Mouse (Mus musculus): ENCODE results near the gene Rasgef1b.

The Rasgef1b gene

DNA sequence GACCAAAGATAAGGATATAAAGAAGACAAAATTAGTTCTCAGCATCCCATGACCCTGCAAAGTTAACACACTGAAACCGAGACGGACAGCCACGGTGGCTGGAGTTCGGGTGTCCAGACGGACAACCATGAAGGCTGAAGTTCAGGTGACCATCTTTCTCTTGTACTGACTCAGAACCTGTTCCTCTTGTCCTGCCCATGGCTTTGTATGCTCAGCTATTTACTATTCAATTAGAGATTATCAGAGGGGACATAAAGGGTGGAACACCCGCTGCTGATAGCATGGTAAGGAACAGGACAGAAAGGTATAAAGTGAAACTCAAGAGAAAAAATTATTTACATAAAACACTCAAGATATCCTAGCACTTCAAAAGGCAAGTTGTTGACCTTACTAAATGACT lies 390.0 kb downstream of the Rasgef1b start:
- DNase-seq (ENCODE audit: low read depth, low spot score), result no peak
- Histone ChIP-seq H3K36me3 (ENCODE audit: control insufficient read depth, insufficient read depth, low read length, poor library complexity, severe bottlenecking) (no peaks in the 10 kb centered on the region), H3K27me3 (ENCODE audit: control insufficient read depth, insufficient read depth, low read length, poor library complexity, severe bottlenecking) (no peaks in the 10 kb centered on the region)

DNA sequence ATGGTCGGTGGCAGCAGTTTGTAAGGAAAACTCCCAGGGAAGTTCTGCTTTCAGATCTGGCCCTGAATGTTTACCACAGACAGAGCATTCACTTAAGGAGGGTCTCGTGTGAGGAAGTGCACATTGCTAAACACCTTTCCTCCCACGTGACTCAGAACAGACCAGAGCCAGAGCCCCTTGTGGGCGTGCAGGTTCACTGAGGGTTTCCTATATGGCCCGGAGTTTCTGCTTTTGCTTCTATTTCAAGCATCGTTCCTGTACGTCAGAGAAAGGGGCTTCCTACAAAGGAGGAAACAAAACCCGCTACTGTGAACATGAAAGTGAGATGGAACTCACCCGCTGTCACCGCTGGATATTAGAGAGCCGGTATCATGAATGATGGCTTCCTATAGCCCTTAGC lies 392.4 kb downstream of the Rasgef1b start:
- H3K36me3 ChIP-seq (ENCODE audit: control insufficient read depth, insufficient read depth, low read length, poor library complexity, severe bottlenecking), result no peaks in the 10 kb centered on the region
- peak; percentile 97 for DNase-seq (ENCODE audit: low read depth, low spot score)

DNA sequence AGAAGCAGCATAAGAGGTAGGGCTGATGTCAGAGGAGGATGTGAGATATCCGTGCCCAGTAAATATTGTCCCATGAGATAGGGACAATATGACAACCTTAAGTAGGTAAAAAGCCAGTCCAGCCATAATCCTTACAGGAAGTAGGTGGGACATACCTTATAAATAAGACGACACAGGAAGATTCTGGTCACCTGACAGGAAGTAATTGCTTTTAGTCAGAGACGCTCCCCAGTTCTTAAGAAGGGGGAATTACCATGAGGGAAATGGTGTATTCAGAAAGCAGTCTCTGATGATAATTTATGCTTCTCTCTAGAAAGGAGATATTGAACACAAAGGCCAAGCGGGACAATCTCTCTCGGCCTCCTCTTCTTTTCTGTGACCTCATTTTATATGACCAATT lies 394.8 kb downstream of the Rasgef1b start:
- DNase-seq (ENCODE audit: low read depth, low spot score), result peak; percentile 84

More for the DNA sequence above, 392.4 kb downstream of the Rasgef1b start:
- no peaks in the 10 kb centered on the region for H3K27me3 ChIP-seq (ENCODE audit: control insufficient read depth, insufficient read depth, low read length, poor library complexity, severe bottlenecking)

DNA sequence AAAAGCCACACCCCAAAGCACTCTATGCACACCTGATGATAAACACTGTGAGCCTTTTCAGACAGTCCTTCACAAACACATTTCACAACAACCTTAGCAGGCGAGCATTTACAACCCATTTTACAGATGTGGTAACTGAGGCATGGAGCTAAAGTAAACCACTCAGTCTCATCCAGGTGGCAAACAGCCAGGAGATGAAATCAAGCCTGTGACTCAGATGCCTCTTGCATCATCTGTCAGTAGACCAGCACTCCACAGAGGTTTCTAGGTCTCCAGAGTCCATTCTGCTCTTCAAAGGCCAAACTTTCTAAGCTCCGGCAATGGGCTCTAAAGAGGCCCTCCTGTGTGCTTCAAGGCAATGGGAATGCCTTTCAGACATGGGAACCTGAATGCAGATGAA lies 396.8 kb downstream of the Rasgef1b start:
- DNase-seq (ENCODE audit: low read depth, low spot score), result no peak
- no peaks in the 10 kb centered on the region for H3K27me3 ChIP-seq (ENCODE audit: control insufficient read depth, insufficient read depth, low read length, poor library complexity, severe bottlenecking)
- no peaks in the 10 kb centered on the region for H3K36me3 ChIP-seq (ENCODE audit: control insufficient read depth, insufficient read depth, low read length, poor library complexity, severe bottlenecking)

More for the DNA sequence above, 394.8 kb downstream of the Rasgef1b start:
- Histone ChIP-seq H3K27me3 (ENCODE audit: control insufficient read depth, insufficient read depth, low read length, poor library complexity, severe bottlenecking) (no peaks in the 10 kb centered on the region), H3K36me3 (ENCODE audit: control insufficient read depth, insufficient read depth, low read length, poor library complexity, severe bottlenecking) (no peaks in the 10 kb centered on the region)

DNA sequence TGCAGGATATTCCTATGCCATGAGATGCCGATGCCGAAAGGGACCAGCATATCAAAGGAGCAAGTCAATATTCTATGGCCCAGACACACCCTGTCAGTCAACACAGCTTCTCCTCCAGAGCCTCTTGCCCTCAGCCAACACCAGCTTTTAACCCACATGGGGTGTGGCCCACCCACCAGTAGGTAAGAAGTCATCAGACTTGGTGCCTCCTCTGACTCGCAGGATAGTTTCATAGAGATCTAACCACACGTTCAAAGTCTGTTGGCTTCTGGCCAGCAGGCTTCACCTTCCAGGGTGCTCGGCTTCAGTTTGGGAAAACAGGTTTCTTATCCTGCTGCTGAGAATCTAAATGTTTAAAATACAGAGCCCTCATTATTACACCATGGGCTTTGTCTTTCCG lies 399.8 kb downstream of the Rasgef1b start:
- no peak for DNase-seq (ENCODE audit: low read depth, low spot score)
- no peaks in the 10 kb centered on the region for H3K27me3 ChIP-seq (ENCODE audit: control insufficient read depth, insufficient read depth, low read length, poor library complexity, severe bottlenecking)
- no peaks in the 10 kb centered on the region for H3K36me3 ChIP-seq (ENCODE audit: control insufficient read depth, insufficient read depth, low read length, poor library complexity, severe bottlenecking)

DNA sequence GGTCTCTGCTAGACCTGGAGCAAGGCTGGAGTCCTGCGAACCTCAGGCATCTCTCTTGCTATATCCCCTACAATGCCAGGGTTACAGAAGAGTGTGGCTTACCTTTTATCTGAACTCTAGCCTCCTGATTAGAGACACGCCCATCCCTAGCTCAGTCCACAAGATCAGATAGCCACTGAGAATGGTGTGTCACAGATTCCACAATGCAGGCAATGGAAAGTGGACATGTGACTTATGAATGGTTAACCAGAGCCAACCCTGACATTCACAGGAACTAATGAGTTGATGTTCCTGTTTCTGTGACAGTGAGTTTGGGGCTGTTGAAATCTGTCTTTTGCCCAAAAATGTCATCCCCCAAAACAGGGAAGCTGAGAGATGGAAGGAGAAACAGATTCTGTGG lies 401.8 kb downstream of the Rasgef1b start:
- Histone ChIP-seq H3K27me3 (ENCODE audit: control insufficient read depth, insufficient read depth, low read length, poor library complexity, severe bottlenecking) (no peaks in the 10 kb centered on the region), H3K36me3 (ENCODE audit: control insufficient read depth, insufficient read depth, low read length, poor library complexity, severe bottlenecking) (no peaks in the 10 kb centered on the region)
- DNase-seq (ENCODE audit: low read depth, low spot score), result peak; percentile 63

DNA sequence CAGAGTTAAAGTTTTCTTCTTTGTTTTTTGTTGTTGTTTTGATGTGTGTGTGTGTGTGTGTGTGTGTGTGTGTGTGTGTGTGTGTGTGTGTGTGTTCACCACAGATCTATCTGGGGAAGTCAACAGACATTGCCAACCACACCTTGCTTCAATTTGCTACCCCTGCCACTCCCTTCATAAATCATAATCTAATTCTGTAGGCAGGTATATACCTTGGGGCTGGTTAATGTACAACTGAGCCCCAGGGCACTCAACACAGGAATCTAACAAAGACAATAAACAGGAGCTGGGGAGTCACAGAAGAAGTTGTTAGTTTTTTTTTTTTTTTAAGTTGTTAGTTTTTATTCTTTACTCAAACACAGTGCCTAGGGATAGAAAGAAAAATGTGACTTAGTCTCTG lies 403.6 kb downstream of the Rasgef1b start:
- H3K27me3 ChIP-seq (ENCODE audit: control insufficient read depth, insufficient read depth, low read length, poor library complexity, severe bottlenecking), result no peaks in the 10 kb centered on the region
- H3K36me3 ChIP-seq (ENCODE audit: control insufficient read depth, insufficient read depth, low read length, poor library complexity, severe bottlenecking), result no peaks in the 10 kb centered on the region
- no peak for DNase-seq (ENCODE audit: low read depth, low spot score)

DNA sequence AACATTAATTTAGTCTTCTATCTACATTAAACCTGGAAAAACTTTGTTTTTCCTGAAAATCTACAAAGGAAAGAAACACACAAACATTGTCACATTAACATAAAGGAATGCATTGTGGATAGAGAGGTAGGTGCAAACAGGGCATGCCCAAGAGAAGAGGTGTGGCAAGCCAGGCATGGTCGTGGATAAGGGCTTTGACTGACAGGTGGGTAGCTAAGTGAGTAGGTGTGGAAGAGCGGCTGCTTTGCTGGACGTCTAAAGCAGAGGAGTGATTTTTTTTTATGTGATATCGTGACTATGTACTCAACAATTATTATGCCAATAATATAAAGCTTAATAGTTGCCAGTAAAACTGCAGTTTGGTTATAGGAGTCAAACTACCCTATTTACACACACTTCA lies 408.1 kb downstream of the Rasgef1b start:
- Histone ChIP-seq H3K27me3 (ENCODE audit: control insufficient read depth, insufficient read depth, low read length, poor library complexity, severe bottlenecking) (no peaks in the 10 kb centered on the region), H3K36me3 (ENCODE audit: control insufficient read depth, insufficient read depth, low read length, poor library complexity, severe bottlenecking) (no peaks in the 10 kb centered on the region)

DNA sequence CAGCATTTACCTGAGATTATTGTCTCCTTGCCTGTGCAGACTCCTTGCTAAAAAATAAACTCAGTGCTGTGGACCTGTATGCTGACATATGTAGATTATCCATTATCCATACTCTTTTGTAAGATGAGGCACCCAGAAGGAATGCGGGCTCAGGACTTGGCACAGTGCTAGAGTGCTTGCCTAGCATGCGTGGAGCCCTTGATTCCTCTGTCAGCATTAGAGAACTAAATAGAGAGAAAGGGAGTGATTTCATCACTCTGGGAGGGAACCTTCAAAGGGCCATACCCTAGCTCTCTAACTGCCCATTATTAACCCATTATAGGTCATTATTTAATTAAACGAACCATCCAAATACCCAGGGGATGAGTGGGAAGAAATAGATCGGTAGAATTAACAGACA lies 430.9 kb downstream of the Rasgef1b start:
- Histone ChIP-seq H3K27me3 (ENCODE audit: control insufficient read depth, insufficient read depth, low read length, poor library complexity, severe bottlenecking) (no peaks in the 10 kb centered on the region), H3K36me3 (ENCODE audit: control insufficient read depth, insufficient read depth, low read length, poor library complexity, severe bottlenecking) (no peaks in the 10 kb centered on the region)
- DNase-seq (ENCODE audit: low read depth, low spot score), result no peak

More for the DNA sequence above, 408.1 kb downstream of the Rasgef1b start:
- DNase-seq (ENCODE audit: low read depth, low spot score), result no peak

DNA sequence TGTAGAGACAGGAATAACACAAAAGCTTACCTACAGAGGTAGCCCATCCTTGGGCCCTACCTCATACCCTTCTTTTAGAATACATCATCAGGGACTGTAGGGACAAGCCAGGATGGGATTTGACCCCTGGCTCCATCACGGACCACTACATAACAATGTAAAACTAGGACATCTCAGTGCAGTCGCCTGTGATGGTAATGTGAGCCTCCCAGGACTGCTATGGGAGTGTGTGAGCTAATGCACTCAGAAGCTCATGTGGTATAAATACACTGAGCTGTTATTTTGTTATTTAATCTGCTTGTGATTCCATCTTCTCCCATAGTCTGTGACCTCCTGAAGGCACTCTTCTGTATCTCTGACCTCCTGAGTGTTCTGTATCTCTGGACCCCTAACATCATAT lies 432.5 kb downstream of the Rasgef1b start:
- no peaks in the 10 kb centered on the region for H3K27me3 ChIP-seq (ENCODE audit: control insufficient read depth, insufficient read depth, low read length, poor library complexity, severe bottlenecking)
- no peak for DNase-seq (ENCODE audit: low read depth, low spot score)
- no peaks in the 10 kb centered on the region for H3K36me3 ChIP-seq (ENCODE audit: control insufficient read depth, insufficient read depth, low read length, poor library complexity, severe bottlenecking)

DNA sequence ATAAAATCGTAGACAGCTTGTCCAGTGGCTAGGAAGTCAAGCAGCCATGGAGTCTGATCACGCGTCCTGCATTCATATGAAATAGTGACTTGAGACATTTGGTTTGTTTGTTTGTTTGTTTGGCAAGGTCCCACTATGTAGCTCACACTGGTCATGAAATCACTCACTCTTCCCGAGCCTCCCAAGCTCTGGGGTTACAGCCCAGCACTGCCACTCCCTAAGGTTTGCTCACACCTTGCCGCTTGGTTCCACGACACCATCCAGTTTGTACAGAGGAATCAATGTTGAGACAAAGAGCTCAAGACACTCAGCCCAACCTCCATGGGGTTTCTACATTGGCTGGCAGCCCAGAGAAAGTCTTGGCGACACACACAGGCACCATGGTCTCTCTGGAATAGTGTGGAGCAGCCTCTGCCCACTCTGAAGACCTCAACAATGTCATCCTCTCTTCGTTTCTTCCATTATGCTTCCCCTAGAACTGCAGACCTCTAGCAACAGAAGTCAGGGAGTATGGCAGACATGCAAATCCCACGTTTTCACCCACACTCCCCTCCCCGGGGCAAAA lies 436.5 kb downstream of the Rasgef1b start:
- no peak for DNase-seq (ENCODE audit: low read depth, low spot score)
- Histone ChIP-seq H3K27me3 (ENCODE audit: control insufficient read depth, insufficient read depth, low read length, poor library complexity, severe bottlenecking) (no peaks in the 10 kb centered on the region), H3K36me3 (ENCODE audit: control insufficient read depth, insufficient read depth, low read length, poor library complexity, severe bottlenecking) (no peaks in the 10 kb centered on the region)

DNA sequence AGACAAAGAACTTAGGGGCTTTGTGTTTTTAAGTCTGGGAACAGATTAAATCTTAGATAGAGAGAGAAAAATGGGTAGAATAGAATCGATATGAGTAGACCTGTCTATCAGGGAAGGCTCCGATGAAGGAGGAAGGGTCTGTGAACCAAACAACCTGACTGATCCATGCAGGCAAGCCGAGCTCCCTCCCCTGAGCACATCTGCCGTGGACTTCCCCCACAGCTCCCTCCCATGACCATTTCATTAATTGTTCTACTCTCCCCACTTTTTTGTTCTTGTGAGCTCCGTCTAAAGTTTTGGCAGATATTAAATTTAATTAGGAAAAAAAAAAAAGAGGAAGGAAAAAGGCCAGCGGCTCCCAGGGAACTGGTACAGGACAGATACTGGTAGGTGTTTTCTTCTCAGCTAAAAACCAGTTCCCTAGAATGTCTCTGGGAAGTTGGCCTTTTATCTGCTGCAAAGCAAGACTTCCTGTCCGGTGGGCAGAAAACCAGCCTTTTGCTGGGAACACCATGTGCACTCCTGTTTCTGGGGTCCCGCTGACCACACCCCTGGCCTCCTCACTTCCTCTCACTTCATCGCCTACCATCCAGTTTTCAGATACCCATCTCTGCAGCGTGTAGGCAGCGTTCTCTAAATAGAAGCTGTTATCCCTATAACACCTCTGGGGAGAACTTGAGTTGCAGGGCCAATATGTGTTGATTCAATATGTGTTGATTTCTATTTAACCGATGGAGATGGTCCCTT lies 437.6 kb downstream of the Rasgef1b start:
- Histone ChIP-seq H3K36me3 (ENCODE audit: control insufficient read depth, insufficient read depth, low read length, poor library complexity, severe bottlenecking) (no peaks in the 10 kb centered on the region), H3K27me3 (ENCODE audit: control insufficient read depth, insufficient read depth, low read length, poor library complexity, severe bottlenecking) (no peaks in the 10 kb centered on the region)
- DNase-seq (ENCODE audit: low read depth, low spot score), result no peak

DNA sequence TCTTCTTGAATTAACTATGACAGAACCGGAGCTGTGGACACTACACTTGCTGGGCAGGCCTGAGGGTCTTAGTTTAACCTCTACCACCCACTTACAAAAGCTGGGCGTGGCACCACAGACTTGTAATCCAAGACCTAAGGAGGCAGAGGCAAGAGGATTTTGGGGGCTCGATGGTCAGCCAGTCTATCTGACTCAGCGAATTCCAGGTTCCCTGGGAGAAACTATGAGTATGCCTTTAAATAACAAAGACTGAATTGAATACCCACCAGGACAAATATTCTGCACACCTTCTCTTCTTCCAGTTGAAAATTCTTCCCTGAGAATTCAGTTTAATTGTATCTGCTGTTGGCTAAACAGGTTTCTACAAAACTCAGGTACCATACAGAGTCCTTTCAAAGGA lies 440.6 kb downstream of the Rasgef1b start:
- no peak for DNase-seq (ENCODE audit: low read depth, low spot score)
- Histone ChIP-seq H3K36me3 (ENCODE audit: control insufficient read depth, insufficient read depth, low read length, poor library complexity, severe bottlenecking) (no peaks in the 10 kb centered on the region), H3K27me3 (ENCODE audit: control insufficient read depth, insufficient read depth, low read length, poor library complexity, severe bottlenecking) (no peaks in the 10 kb centered on the region; the same call in 1 of the 2 replicates)

DNA sequence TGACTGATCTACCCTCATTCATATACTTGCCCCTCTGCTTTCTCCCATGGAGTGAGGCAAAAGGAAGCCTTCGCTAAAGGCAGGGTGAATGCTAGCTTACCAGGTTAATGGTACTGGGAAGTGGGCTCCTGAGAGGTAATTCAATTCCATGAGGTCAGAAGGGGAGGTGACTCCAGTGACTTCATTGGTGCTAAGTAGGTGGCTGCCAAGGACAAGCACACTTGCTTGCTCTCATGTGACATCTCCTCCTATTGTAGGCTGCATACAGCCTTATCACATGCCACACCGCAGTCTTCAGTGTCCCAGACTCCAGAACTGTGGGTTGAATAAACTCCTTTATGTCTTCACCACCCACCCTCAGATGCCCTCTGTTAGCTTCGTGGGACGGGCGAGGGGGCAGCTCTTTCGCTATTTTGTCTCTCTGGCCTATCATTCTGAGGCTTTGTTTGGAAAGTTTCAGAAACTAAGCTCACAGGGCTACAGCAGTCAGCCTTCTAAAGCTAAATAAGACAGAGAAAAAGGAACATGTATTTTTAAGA lies 441.1 kb downstream of the Rasgef1b start:
- Histone ChIP-seq H3K36me3 (ENCODE audit: control insufficient read depth, insufficient read depth, low read length, poor library complexity, severe bottlenecking) (no peaks in the 10 kb centered on the region), H3K27me3 (ENCODE audit: control insufficient read depth, insufficient read depth, low read length, poor library complexity, severe bottlenecking) (no peaks in the 10 kb centered on the region; the same call in 1 of the 2 replicates)
- DNase-seq (ENCODE audit: low read depth, low spot score), result no peak

DNA sequence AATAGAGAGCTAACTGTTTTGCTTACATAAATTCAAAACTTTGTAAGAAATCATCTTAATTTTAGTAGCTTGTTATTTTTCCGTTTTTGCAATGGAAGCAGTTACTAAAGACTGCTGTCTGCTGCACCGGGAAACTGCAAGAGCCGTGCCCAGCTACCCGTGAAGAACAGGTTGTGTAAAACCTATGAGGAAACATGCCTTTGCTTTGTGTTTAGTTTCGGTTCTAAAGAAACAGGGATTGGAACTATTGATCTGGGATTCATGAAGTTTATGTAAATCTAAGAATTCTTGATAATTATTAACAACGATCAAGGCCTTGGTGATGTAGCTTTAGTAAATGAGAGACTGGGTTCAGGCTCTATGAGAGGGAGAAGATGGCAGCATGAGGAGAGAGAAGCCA lies 442.3 kb downstream of the Rasgef1b start:
- Histone ChIP-seq H3K27me3 (ENCODE audit: control insufficient read depth, insufficient read depth, low read length, poor library complexity, severe bottlenecking) (no peaks in the 10 kb centered on the region; the same call in 1 of the 2 replicates), H3K36me3 (ENCODE audit: control insufficient read depth, insufficient read depth, low read length, poor library complexity, severe bottlenecking) (no peaks in the 10 kb centered on the region)
- DNase-seq (ENCODE audit: low read depth, low spot score), result no peak

Measured in splenic B cell, adult 2 months (primary cell).